Mouse (Mus musculus): Measurements from ENCODE around the gene Rab3gap2. TPM values are rescaled to one million over a fixed set of nuclear protein-coding genes. Genes with fewer than 3 reads are reported as not detected.

The Rab3gap2 gene
- 10 to 100 TPM; 21.5 to 22.9 TPM for total RNA-seq (2021)

GRCm38 (mm10) chr1:185203909-185204661 lies at the start of gene Rab3gap2:
Rab3gap2 (plus strand) TSS chr1:185204117.
- peak; percentile 99 to 100 for DNase-seq
- intact Hi-C loops (cut with DNase I): loop anchor here (5.0 to 10.0 kb wide), 2 partner anchors 357 to 1169 kb away; partner anchors contain the start of genes 1700056E22Rik and Marc2

- intact Hi-C loops (cut with DNase I): no loop called here
- no peak for DNase-seq
These were observed 30.3 kb upstream of the Rab3gap2 start for GRCm38 (mm10) chr1:185173641-185174040.

GRCm38 (mm10) chr1:185177860-185178259 lies 26.1 kb upstream of the Rab3gap2 start:
- intact Hi-C loops (cut with DNase I): no loop called here
- no peak for DNase-seq

GRCm38 (mm10) chr1:185183591-185184330 lies 20.2 kb upstream of the Rab3gap2 start:
- intact Hi-C loops (cut with DNase I): loop anchor here (10.0 kb wide), 1 partner anchor 149 kb away; no protein-coding TSS in a partner anchor
- no peak for DNase-seq

- no peak for DNase-seq
- intact Hi-C loops (cut with DNase I): loop anchor here (10.0 kb wide), 1 partner anchor 151 kb away; no protein-coding TSS in a partner anchor
These were observed 18.4 kb upstream of the Rab3gap2 start for GRCm38 (mm10) chr1:185185556-185185955.

GRCm38 (mm10) chr1:185187135-185187785 lies 16.7 kb upstream of the Rab3gap2 start:
- no peak for DNase-seq
- intact Hi-C loops (cut with DNase I): loop anchor here (10.0 kb wide), 1 partner anchor 152 kb away; no protein-coding TSS in a partner anchor

- intact Hi-C loops (cut with DNase I): loop anchor here (5.0 to 10.0 kb wide), 2 partner anchors 155 to 338 kb away; no protein-coding TSS in a partner anchor
- DNase-seq: no peak
These were observed 14.0 kb upstream of the Rab3gap2 start for GRCm38 (mm10) chr1:185189901-185190300.

- no peak for DNase-seq
- intact Hi-C loops (cut with DNase I): loop anchor here (2.0 to 5.0 kb wide), 2 partner anchors 340 to 367 kb away; no protein-coding TSS in a partner anchor
These were observed 11.8 kb upstream of the Rab3gap2 start for GRCm38 (mm10) chr1:185192087-185192486.

GRCm38 (mm10) chr1:185193509-185193908 lies 10.4 kb upstream of the Rab3gap2 start:
- intact Hi-C loops (cut with DNase I): loop anchor here (1.0 to 5.0 kb wide), 3 partner anchors 228 to 369 kb away; no protein-coding TSS in a partner anchor
- peak in 1 of 2 experiments; percentile 25 for DNase-seq

- no peak for DNase-seq
- intact Hi-C loops (cut with DNase I): no loop called here
These were observed 7.6 kb upstream of the Rab3gap2 start for GRCm38 (mm10) chr1:185196323-185196722.

GRCm38 (mm10) chr1:185200571-185201395 lies 3.1 kb upstream of the Rab3gap2 start:
- intact Hi-C loops (cut with DNase I): loop anchor here (5.0 to 10.0 kb wide), 2 partner anchors 353 to 1166 kb away; partner anchors contain the start of genes 1700056E22Rik and Marc2
- DNase-seq: no peak

GRCm38 (mm10) chr1:185201994-185202393 lies 1.9 kb upstream of the Rab3gap2 start:
- DNase-seq: no peak
- intact Hi-C loops (cut with DNase I): loop anchor here (5.0 to 10.0 kb wide), 2 partner anchors 355 to 1167 kb away; partner anchors contain the start of genes 1700056E22Rik and Marc2

GRCm38 (mm10) chr1:185203196-185203908 lies 565 bp upstream of the Rab3gap2 start:
- intact Hi-C loops (cut with DNase I): loop anchor here (5.0 to 10.0 kb wide), 2 partner anchors 356 to 1169 kb away; partner anchors contain the start of genes 1700056E22Rik and Marc2
- peak; percentile 28 to 59 for DNase-seq

GRCm38 (mm10) chr1:185205090-185205489 lies 1.2 kb downstream of the Rab3gap2 start:
- intact Hi-C loops (cut with DNase I): loop anchor here (5.0 to 10.0 kb wide), 2 partner anchors 122 to 1170 kb away; partner anchors contain the start of genes 1700056E22Rik and Iars2
- DNase-seq: no peak

GRCm38 (mm10) chr1:185207851-185208595 lies 4.1 kb downstream of the Rab3gap2 start:
- DNase-seq: peak in 1 of 2 experiments; percentile 5
- intact Hi-C loops (cut with DNase I): loop anchor here (5.0 to 10.0 kb wide), 2 partner anchors 119 to 1173 kb away; partner anchors contain the start of genes 1700056E22Rik and Iars2

GRCm38 (mm10) chr1:185208766-185209165 lies 4.8 kb downstream of the Rab3gap2 start:
- DNase-seq: no peak
- intact Hi-C loops (cut with DNase I): loop anchor here (5.0 to 10.0 kb wide), 2 partner anchors 119 to 1174 kb away; partner anchors contain the start of genes 1700056E22Rik and Iars2

- DNase-seq: no peak
- intact Hi-C loops (cut with DNase I): loop anchor here (5.0 to 10.0 kb wide), 2 partner anchors 118 to 1175 kb away; partner anchors contain the start of genes 1700056E22Rik and Iars2
These were observed 5.8 kb downstream of the Rab3gap2 start for GRCm38 (mm10) chr1:185209641-185210176.
